Mouse (Mus musculus) liver, postnatal 0 days (tissue): Measurements from ENCODE around the gene Cyb5rl.

Experiments
- CTCF ChIP-seq: sonication (generic); IDR thresholded peaks from 2 replicates; pipeline ENCODE4 v1.5.1; 2016; ENCODE audit warnings: antibody characterized with exemption, low read depth
- EP300 ChIP-seq: IDR thresholded peaks from 2 replicates; pipeline ENCODE4 v1.6.1; 2016; ENCODE audit warnings: antibody characterized with exemption, low read depth, mild to moderate bottlenecking

- no peak for TF ChIP-seq CTCF
- TF ChIP-seq EP300, result no peak
Measured at GRCm38 (mm10) chr4:107082185-107082584, 15.4 kb downstream of the Cyb5rl start.
